Mouse (Mus musculus) kidney, postnatal 36 days (tissue): ENCODE data around the gene Aspa.

Source experiments
- DNase-seq, 2 experiments: peaks; one replicate each; pipeline ENCODE4 v3.0.0; 2021 to 2022; ENCODE audit warnings: mixed read lengths in 2 of 2

Aspa gene

DNA sequence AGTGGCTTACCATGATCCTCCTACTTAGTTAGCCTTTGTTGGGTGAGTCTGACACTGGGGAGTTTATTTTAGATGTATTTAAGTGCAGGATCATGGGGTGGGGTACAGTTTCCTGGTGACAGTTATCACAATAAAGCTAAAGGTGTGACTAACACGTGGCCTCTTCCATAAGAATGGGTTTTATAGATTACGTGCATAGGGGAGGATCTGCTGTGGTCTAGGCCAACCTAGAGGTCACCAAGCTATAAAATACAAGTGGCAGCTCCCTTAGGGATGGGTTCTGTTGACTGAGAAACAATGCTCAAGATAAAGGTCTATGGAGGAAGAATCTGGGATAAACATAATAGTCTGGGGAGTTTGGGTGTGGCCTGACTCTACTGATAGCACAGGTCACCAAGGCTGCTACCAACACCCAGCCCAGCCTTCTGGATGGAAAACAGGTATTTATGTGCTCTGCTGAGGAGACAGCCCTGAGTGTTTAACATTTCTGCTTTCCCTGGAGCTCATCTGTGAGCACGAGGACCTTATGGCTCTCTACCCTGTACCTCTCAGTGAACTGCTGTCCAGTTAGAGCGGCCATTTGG, 71.9 kb downstream of the Aspa start:
- DNase-seq: no peak
